Mouse (Mus musculus): ENCODE results near the gene Klhl2. TPM values are rescaled to one million over a fixed set of nuclear protein-coding genes. Genes with fewer than 3 reads are reported as not detected.

The Klhl2 gene
- 0.93 and 1.1 TPM in 2 replicates for polyA plus RNA-seq (2012; ENCODE audit: low replicate concordance)

GRCm38 (mm10) chr8:64849897-64850541 is at the start of gene Klhl2:
Gene Klhl2, minus strand, starts transcription at chr8:64850017.

GRCm38 (mm10) chr8:64733271-64733943 is 116.4 kb downstream of the Klhl2 start, which contains the start of gene Msmo1:
Gene Msmo1, minus strand, starts transcription at chr8:64733792.

DNA sequence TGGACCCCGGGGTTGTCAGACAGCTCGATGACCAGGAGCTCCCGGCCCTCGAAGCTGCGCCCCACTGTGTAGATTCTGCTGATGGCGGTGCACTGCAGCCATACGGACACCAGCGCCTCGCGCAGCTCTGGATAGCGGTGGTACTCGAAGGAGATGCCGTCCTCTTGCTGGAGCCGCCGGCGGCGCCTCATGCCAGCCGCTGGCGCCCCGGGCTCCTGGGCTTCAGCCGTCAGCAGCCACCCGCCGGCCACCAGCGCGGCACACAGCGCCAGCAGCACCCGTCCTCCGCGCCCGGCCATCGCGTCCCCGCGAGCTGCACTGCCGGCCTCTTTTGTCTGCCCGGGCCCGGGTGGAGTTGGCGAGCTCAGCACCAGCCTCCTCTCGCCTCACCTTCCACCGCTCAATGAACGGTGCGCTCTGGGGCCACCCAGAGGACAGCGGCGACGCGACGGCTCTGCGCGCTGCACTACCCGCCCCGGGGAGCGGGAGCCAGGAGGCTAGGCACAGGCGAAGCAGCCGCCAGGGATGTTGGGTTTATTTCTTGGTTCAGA is 157.1 kb downstream of the Klhl2 start, which contains the start of gene Cpe:
Gene Cpe, minus strand, starts transcription at position 404 of the 551 bp plus-strand sequence.

Other genes starting within 250 kb of the Klhl2 start
- gene Cpe, start 157.0 kb downstream of the Klhl2 start, polyA plus RNA-seq (2012; ENCODE audit: low replicate concordance), result 0.14 TPM in 1 of 2 replicates, not detected in the other
- gene Msmo1, start 116.2 kb downstream of the Klhl2 start, polyA plus RNA-seq (2012; ENCODE audit: low replicate concordance), result 0.33 and 1.1 TPM in 2 replicates
- 35.5 and 37.8 TPM in 2 replicates for gene Tmem192, start 97.2 kb upstream of the Klhl2 start, polyA plus RNA-seq (2012; ENCODE audit: low replicate concordance)
- gene Trim75, start 137.8 kb upstream of the Klhl2 start, polyA plus RNA-seq (2012; ENCODE audit: low replicate concordance), result 0.05 TPM in 1 of 2 replicates, not detected in the other
- gene Trim61, start 168.5 kb upstream of the Klhl2 start, polyA plus RNA-seq (2012; ENCODE audit: low replicate concordance), result not detected in 2 replicates
- gene Trim60, start 168.6 kb upstream of the Klhl2 start, polyA plus RNA-seq (2012; ENCODE audit: low replicate concordance), result not detected in 2 replicates
- not detected in 2 replicates for gene Apela, start 187.3 kb upstream of the Klhl2 start, polyA plus RNA-seq (2012; ENCODE audit: low replicate concordance)
- not detected in 2 replicates for gene Gm10663, start 225.0 kb upstream of the Klhl2 start, polyA plus RNA-seq (2012; ENCODE audit: low replicate concordance)

Measured in leukemia stem cell, adult 10-12 weeks (primary cell).